Mouse (Mus musculus): Measurements from ENCODE around the gene Adam1b.

GRCm38 (mm10) chr5:121476040-121476439, 27.2 kb downstream of the Adam1b start:
- TF ChIP-seq CTCF (IDR thresholded peaks at IDR 0.05) (no peak), EP300 (IDR thresholded peaks at IDR 0.05) (no peak)
